Comparison of ENCODE assay signal across 22 mouse cellular contexts in the genomic region with DNA sequence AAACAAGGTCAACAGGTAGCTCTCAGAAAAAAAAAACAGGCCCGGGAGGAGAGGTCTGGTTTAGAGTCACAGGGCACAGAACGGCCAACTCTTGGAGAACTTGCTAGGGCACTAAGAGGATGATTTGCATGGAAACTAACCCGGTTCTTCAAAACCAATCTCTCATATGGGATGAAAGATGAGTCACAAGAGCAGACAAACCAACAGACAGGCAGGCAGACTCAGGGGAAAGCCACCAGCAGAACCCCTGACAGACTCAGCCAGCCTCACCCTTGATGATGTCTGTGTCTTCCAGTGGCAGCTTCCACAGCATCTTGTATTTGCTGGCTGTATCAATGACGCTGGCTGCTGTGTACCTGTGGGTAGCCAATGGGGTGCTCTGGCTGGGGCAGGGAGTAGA. TPM values are rescaled to one million over a fixed set of nuclear protein-coding genes. Genes with fewer than 3 reads are reported as not detected.
"Had no signal": no experiment of that assay in that cellular context is flagged by ENCODE, and none has a peak within 500 bp of the region (broad histone marks: within the 10 kb centered on the region; RNA-seq: fewer than 3 reads in every experiment).

No protein-coding gene starts in this region.

- H3K4me2 ChIP-seq: embryonic facial prominence, embryonic 12.5 days; embryonic facial prominence, embryonic 13.5 days; embryonic facial prominence, embryonic 15.5 days; forebrain, embryonic 12.5 days; forebrain, embryonic 13.5 days; forebrain, embryonic 15.5 days; heart, embryonic 11.5 days had no signal

- H3K4me3 ChIP-seq: embryonic facial prominence, embryonic 10.5 days; embryonic facial prominence, embryonic 12.5 days; embryonic facial prominence, embryonic 13.5 days; embryonic facial prominence, embryonic 15.5 days; erythroblast, embryonic 14.5 days; forebrain, embryonic 10.5 days; forebrain, embryonic 12.5 days; forebrain, embryonic 13.5 days; forebrain, embryonic 15.5 days; heart, adult 2 months; heart, embryonic 10.5 days had no signal

- H3K27ac ChIP-seq: embryonic facial prominence, embryonic 10.5 days; embryonic facial prominence, embryonic 12.5 days; embryonic facial prominence, embryonic 13.5 days; embryonic facial prominence, embryonic 15.5 days; forebrain, embryonic 10.5 days; forebrain, embryonic 12.5 days; forebrain, embryonic 13.5 days; forebrain, embryonic 15.5 days; heart, adult 2 months; heart, embryonic 10.5 days had no signal

- H3K9me3 ChIP-seq: embryonic facial prominence, embryonic 10.5 days; embryonic facial prominence, embryonic 12.5 days; embryonic facial prominence, embryonic 13.5 days; embryonic facial prominence, embryonic 15.5 days; forebrain, embryonic 10.5 days; forebrain, embryonic 12.5 days; forebrain, embryonic 13.5 days; forebrain, embryonic 15.5 days; heart, embryonic 10.5 days had no signal

- H3K27me3 ChIP-seq: embryonic facial prominence, embryonic 12.5 days; embryonic facial prominence, embryonic 13.5 days; embryonic facial prominence, embryonic 15.5 days; forebrain, embryonic 12.5 days; forebrain, embryonic 13.5 days; forebrain, embryonic 15.5 days had no signal

- DNase-seq: cerebellum, adult 9-11 months; cerebellum, postnatal 10 days; cerebellum, postnatal 14 days; cerebellum, postnatal 25 days; cerebellum, postnatal 36 days; embryo, embryonic 11 days; forebrain, postnatal 0 days; heart, adult 11 months; heart, adult 18-20 months; heart, adult 2 months had no signal

- H3K4me1 ChIP-seq: embryonic facial prominence, embryonic 12.5 days; embryonic facial prominence, embryonic 13.5 days had no signal

- H3K9ac ChIP-seq: embryonic facial prominence, embryonic 12.5 days; embryonic facial prominence, embryonic 13.5 days; embryonic facial prominence, embryonic 15.5 days; forebrain, embryonic 12.5 days; forebrain, embryonic 13.5 days; forebrain, embryonic 15.5 days; forebrain, postnatal 0 days had no signal

RNA-seq across cellular contexts. Expression of gene Arhgef17, which starts 50.0 kb away (rescaled TPM):
- total RNA-seq: granulocyte monocyte progenitor cell, adult 5-6 weeks had no signal
